Mouse (Mus musculus) v-Abl transformed pro-B cells (cell line): ENCODE results near the gene B020004J07Rik.
"Not testable (repeated sequence)": the region's sequence is repeated elsewhere in the genome, so short reads cannot be mapped to it uniquely, and the experiment has no call there.

Experiments
- in situ Hi-C, 2 experiments: fragments of 400-800 bp; cut with MboI; formaldehyde crosslinking; loops; one replicate each; pipeline ENCODE4 v1.15.1; 2025; ENCODE audit not compliant: unreplicated experiment in 2 of 2

B020004J07Rik gene

DNA sequence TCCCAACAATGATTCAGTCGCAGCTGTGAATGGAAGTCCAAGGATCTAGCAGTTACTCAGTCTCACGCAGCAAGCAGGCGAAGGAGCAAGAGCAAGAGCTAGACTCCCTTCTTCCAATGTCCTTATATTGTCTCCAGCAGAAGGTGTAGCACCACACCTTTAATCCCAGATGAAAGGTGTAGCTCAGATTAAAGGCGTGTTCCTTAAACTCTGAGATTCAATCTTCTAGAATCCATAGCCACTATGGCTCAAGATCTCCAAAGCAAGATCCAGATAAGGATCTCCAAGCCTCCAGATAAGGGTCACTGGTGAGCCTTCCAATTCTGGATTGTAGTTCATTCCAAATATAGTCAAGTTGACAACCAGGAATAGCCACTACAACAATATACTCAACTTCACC is at the start of gene B020004J07Rik:
Gene B020004J07Rik (minus strand): TSS at position 101 of the 400 bp plus-strand sequence.
- in situ Hi-C loops: not testable (repeated sequence)

GRCm38 (mm10) chr4:101889377-101889776 is 45.6 kb upstream of the B020004J07Rik start:
- in situ Hi-C loops: no loop called here

DNA sequence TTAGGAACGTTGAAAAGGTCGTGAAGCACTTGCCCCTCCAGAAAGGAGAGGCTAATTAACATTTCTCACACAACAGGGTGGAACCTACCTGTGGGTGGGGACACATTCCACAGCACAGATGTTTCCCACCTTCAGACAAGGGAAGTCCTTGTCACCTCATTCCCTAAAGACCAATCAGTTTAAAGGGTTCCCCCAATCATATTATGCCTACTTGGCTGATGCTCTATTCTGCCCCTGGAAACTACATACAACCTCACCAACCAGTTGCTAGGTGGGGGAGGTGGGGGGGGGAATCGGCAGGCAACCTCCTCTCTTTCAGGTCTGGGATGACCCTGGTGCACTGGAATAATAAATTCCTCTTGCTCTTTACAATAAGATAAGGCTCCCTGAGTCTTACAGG is 39.8 kb upstream of the B020004J07Rik start:
- in situ Hi-C loops: no loop called here

DNA sequence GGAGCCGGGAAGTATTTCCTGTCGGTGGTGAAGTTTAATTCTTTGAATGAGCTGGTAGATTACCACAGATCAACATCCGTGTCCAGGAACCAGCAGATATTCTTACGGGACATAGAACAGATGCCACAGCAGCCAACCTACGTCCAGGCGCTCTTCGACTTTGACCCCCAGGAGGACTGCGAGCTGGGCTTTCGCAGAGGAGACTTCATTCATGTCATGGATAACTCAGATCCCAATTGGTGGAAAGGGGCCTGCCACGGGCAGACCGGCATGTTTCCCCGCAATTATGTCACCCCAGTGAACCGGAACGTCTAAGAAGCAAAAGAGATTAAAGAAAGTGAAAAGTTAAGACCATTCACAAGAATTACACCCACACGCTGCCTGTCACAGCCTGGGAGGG is 31.9 kb upstream of the B020004J07Rik start:
- in situ Hi-C loops: not testable (repeated sequence)

GRCm38 (mm10) chr4:101872031-101872430 is 28.2 kb upstream of the B020004J07Rik start:
- in situ Hi-C loops: not testable (repeated sequence)

GRCm38 (mm10) chr4:101862289-101862688 is 18.5 kb upstream of the B020004J07Rik start:
- in situ Hi-C loops: no loop called here

GRCm38 (mm10) chr4:101860873-101861272 is 17.1 kb upstream of the B020004J07Rik start:
- in situ Hi-C loops: no loop called here

DNA sequence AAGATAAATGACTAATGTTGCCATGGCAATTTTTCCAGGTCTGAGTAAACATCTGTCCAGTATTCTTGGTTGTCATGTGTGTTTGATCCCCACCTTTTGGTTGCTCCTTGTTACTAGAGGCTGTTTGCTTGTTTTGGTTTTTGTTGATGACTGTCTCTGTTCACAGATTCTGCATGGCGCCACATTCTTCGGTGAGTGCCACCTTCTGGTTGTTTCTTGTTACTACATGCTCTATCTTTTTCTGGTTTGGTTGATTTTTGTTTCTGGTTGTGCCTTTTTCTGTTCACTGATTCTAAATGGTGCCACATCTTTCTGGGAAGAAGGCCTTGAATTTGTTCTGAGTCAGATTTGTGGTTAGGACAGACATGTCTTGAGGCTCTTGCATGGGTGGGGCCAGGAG is 7.1 kb upstream of the B020004J07Rik start:
- in situ Hi-C loops: no loop called here
